15 mouse cellular contexts compared by ENCODE assay signal in genomic region chr2:4361981-4362834, GRCm38 (mm10).
DNase-seq lines count a peak whose midpoint lies in the region; ATAC-seq and TF ChIP-seq lines count a peak whose summit lies in the region.
"Had no signal": no experiment of that assay in that cellular context is flagged by ENCODE, and none has a peak within 500 bp of the region (broad histone marks: within the 10 kb centered on the region; RNA-seq: fewer than 3 reads in every experiment).

No protein-coding gene starts in this region.

- no peak for ATAC-seq in embryonic facial prominence, embryonic 11.5 days (replicated peaks; ENCODE audit: insufficient number of reproducible peaks, low FRiP score, low TSS enrichment, low read depth)
- ATAC-seq: forebrain, embryonic 14.5 days had no signal

- DNase-seq in heart, adult 11 months = peak; percentile 76
- DNase-seq in heart, postnatal 36 days = no peak
- DNase-seq in embryonic facial prominence, embryonic 11.5 days (ENCODE audit: low spot score) = peak; percentile 77
- DNase-seq in limb, embryonic 10.5 days (ENCODE audit: low spot score) = no peak
- no peak for DNase-seq in cerebellum, adult 9-10 months
- DNase-seq in cerebellum, postnatal 4 days (ENCODE audit: low spot score in 2 of 2) = no peak
- no peak for DNase-seq in neural tube, embryonic 10.5 days (ENCODE audit: extremely low spot score, low spot score)
- DNase-seq: adrenal gland, postnatal 25 days; cerebellum, adult 9-11 months; kidney, adult 2 months; left cerebral cortex, postnatal 4 days; midbrain, embryonic 14.5 days had no signal

- no peak overlapping the region for H3K4me2 ChIP-seq in embryonic facial prominence, embryonic 11.5 days (ENCODE audit: low read depth, low read length)
- H3K4me2 ChIP-seq: heart, embryonic 13.5 days had no signal

- H3K79me2 ChIP-seq in C2C12 (ENCODE audit: control insufficient read depth, insufficient read depth) = peaks cover 19% of the 10 kb centered on the region

- H3K9me3 ChIP-seq in embryonic facial prominence, embryonic 11.5 days (replicated peaks; ENCODE audit: control insufficient read depth, low read length) = no peaks in the 10 kb centered on the region
- H3K9me3 ChIP-seq in limb, embryonic 10.5 days (replicated peaks) = no peaks in the 10 kb centered on the region
- H3K9me3 ChIP-seq: heart, embryonic 13.5 days had no signal

- H3K4me3 ChIP-seq in C2C12 (ENCODE audit: insufficient read depth, poor library complexity, severe bottlenecking) = no peak overlapping the region
- no peak overlapping the region for H3K4me3 ChIP-seq in embryonic facial prominence, embryonic 11.5 days (ENCODE audit: low read depth, low read length)
- no peak overlapping the region for H3K4me3 ChIP-seq in limb, embryonic 10.5 days
- H3K4me3 ChIP-seq: heart, embryonic 13.5 days had no signal

- peaks cover 18% of the 10 kb centered on the region for H3K36me3 ChIP-seq in C2C12 (ENCODE audit: control insufficient read depth, insufficient read depth)
- H3K36me3 ChIP-seq in embryonic facial prominence, embryonic 11.5 days (replicated peaks; ENCODE audit: control insufficient read depth, insufficient read depth, low read depth, low read length) = no peaks in the 10 kb centered on the region
- peaks cover 12% of the 10 kb centered on the region for H3K36me3 ChIP-seq in limb, embryonic 10.5 days
- H3K36me3 ChIP-seq: heart, embryonic 13.5 days had no signal

- intact Hi-C loops in heart, postnatal 36 days (cut with DNase I) = no loop called here

- 33% methylated on average over 9 of the region's 9 CpGs for WGBS in embryonic facial prominence, embryonic 11.5 days
- WGBS in limb, embryonic 10.5 days = 56% methylated on average over 9 of the region's 9 CpGs

- no peak overlapping the region for H3K9ac ChIP-seq in embryonic facial prominence, embryonic 11.5 days (replicated peaks; ENCODE audit: low read length)
- H3K9ac ChIP-seq: heart, embryonic 13.5 days had no signal

- H3ac ChIP-seq in C2C12 (ENCODE audit: control insufficient read depth, insufficient read length, low read depth) = no peak overlapping the region

- no peak for TF ChIP-seq CTCF in C2C12 (IDR thresholded peaks at IDR 0.05; ENCODE audit: control insufficient read depth, insufficient read depth, insufficient read length)

- peaks cover 8% of the 10 kb centered on the region for H3K79me3 ChIP-seq in C2C12 (ENCODE audit: low read depth)

- no peak overlapping the region for H3K27ac ChIP-seq in embryonic facial prominence, embryonic 11.5 days (replicated peaks; ENCODE audit: low read depth, low read length)
- peak overlapping the region; percentile 5; the same call in 1 of the 2 replicates for H3K27ac ChIP-seq in limb, embryonic 10.5 days
- H3K27ac ChIP-seq: heart, embryonic 13.5 days had no signal

- H3K4me1 ChIP-seq in embryonic facial prominence, embryonic 11.5 days (ENCODE audit: control insufficient read depth, insufficient read depth, low read length) = 0 out of 2 replicates have a peak, but pooled peaks cover 3% of the 10 kb centered on the region
- peaks cover 21% of the 10 kb centered on the region for H3K4me1 ChIP-seq in limb, embryonic 10.5 days
- H3K4me1 ChIP-seq: heart, embryonic 13.5 days had no signal

- no peaks in the 10 kb centered on the region for H3K27me3 ChIP-seq in C2C12 (ENCODE audit: control insufficient read depth, insufficient read depth, insufficient read length)
- no peaks in the 10 kb centered on the region for H3K27me3 ChIP-seq in embryonic facial prominence, embryonic 11.5 days (ENCODE audit: control insufficient read depth, insufficient read depth, low read length)
- no peaks in the 10 kb centered on the region for H3K27me3 ChIP-seq in limb, embryonic 10.5 days (ENCODE audit: low read depth, poor library complexity, severe bottlenecking)
- H3K27me3 ChIP-seq: heart, embryonic 13.5 days had no signal

TF ChIP-seq in C2C12, 6 proteins besides CTCF, POLR2A, EP300 and RAD21:
- no peak for TF ChIP-seq CEBPB (IDR thresholded peaks at IDR 0.05; ENCODE audit: low read depth)
- TF ChIP-seq MYOD1 (IDR thresholded peaks at IDR 0.05; ENCODE audit: control insufficient read depth, insufficient read length, low read depth) = peak; percentile 25

Comparison
In these comparisons a context has a peak if more than half of its experiments do, and no peak if none do; other contexts are left out.
1. DNase-seq: peak in heart, adult 11 months (single experiment) and embryonic facial prominence, embryonic 11.5 days (single experiment); none in heart, postnatal 36 days (0 of 2), limb, embryonic 10.5 days (single experiment), cerebellum, adult 9-10 months (single experiment), cerebellum, postnatal 4 days (0 of 2) and neural tube, embryonic 10.5 days (single experiment).